Mouse (Mus musculus) frontal cortex, postnatal 10 days (tissue): Measurements from ENCODE around the gene Hoxd13.

ENCODE experiments used
- DNase-seq, 2 experiments: peaks; one replicate each; pipeline ENCODE4 v3.0.0; 2022; ENCODE audit warnings: low spot score in 2 of 2, mixed read lengths in 1 of 2

Hoxd13 gene

GRCm38 (mm10) chr2:74680561-74681398 is 12.7 kb downstream of the Hoxd13 start:
- DNase-seq = no peak

GRCm38 (mm10) chr2:74681594-74682531 is 13.8 kb downstream of the Hoxd13 start:
- no peak for DNase-seq

- no peak for DNase-seq
Measured at GRCm38 (mm10) chr2:74682796-74683195, 14.7 kb downstream of the Hoxd13 start.

GRCm38 (mm10) chr2:74683471-74683951 is 15.4 kb downstream of the Hoxd13 start:
- no peak for DNase-seq

- DNase-seq = no peak
Measured at GRCm38 (mm10) chr2:74684106-74684505, 16.0 kb downstream of the Hoxd13 start.

GRCm38 (mm10) chr2:74685059-74685603 is 17.0 kb downstream of the Hoxd13 start:
- no peak for DNase-seq

- no peak for DNase-seq
Measured at GRCm38 (mm10) chr2:74686301-74686987, 18.3 kb downstream of the Hoxd13 start.

GRCm38 (mm10) chr2:74686988-74687697 is 19.0 kb downstream of the Hoxd13 start:
- DNase-seq = no peak

GRCm38 (mm10) chr2:74687698-74688555 is 19.8 kb downstream of the Hoxd13 start:
- DNase-seq = no peak

- DNase-seq = no peak
Measured at GRCm38 (mm10) chr2:74688795-74689573, 20.9 kb downstream of the Hoxd13 start.

- no peak for DNase-seq
Measured at GRCm38 (mm10) chr2:74689574-74690337, 21.6 kb downstream of the Hoxd13 start.

GRCm38 (mm10) chr2:74690338-74690716 is 22.2 kb downstream of the Hoxd13 start:
- no peak for DNase-seq

GRCm38 (mm10) chr2:74691022-74691951 is 23.2 kb downstream of the Hoxd13 start, which contains the start of gene Hoxd10:
Hoxd10 (plus strand) TSS chr2:74691924.
- no peak for DNase-seq

- DNase-seq = no peak
Measured at GRCm38 (mm10) chr2:74691995-74692807, 24.1 kb downstream of the Hoxd13 start.

- no peak for DNase-seq
Measured at GRCm38 (mm10) chr2:74692808-74693431, 24.8 kb downstream of the Hoxd13 start.

GRCm38 (mm10) chr2:74693432-74693827 is 25.3 kb downstream of the Hoxd13 start:
- no peak for DNase-seq
